Mouse (Mus musculus) embryonic fibroblast, embryonic 13.5 days (primary cell): Measurements from ENCODE around the gene Tor3a.

Experiments used
- CTCF ChIP-seq: IDR thresholded peaks from 2 replicates; pipeline ENCODE4 v1.5.1; 2011; ENCODE audit warnings: mild to moderate bottlenecking, control low read depth, low read length, moderate library complexity, borderline replicate concordance; ENCODE audit not compliant: insufficient read depth
- POLR2A ChIP-seq: IDR thresholded peaks from 2 replicates; pipeline ENCODE4 v1.6.1; 2011; ENCODE audit warnings: low read depth, mild to moderate bottlenecking, control low read depth, low read length, moderate library complexity

DNA sequence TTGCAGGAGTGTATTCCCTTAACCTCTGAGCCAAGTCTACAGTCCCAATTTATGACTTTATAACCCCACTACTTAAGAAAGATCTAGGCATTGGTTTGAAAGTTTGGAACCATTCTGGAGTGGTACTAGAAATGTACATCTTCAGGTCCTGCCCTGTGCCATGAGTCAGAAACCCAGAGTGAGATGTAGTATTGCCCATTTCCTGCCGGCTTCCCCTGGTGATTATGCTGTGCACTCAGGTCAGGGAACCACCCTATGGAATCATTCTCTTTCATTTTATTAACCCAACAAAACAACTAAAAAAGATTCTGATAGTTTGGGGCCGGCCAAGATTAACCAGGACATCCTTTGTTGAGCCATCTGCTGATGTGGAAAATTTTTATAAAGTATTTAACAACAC, 68.2 kb downstream of the Tor3a start:
- TF ChIP-seq CTCF (no peak), POLR2A (no peak)
